Mouse (Mus musculus): ENCODE data around the gene Serpinb5. TPM values are rescaled to one million over a fixed set of nuclear protein-coding genes. Genes with fewer than 3 reads are reported as not detected.

The Serpinb5 gene
- total RNA-seq, 2 experiments from 2014 or later, result 0.07 TPM; not detected in 1

Other genes starting within 250 kb of the Serpinb5 start
- gene Bcl2, start 146.9 kb upstream of the Serpinb5 start, total RNA-seq (2021), result 1 to 10 TPM; 5.6 to 7.0 TPM
- gene Kdsr, start 101.4 kb upstream of the Serpinb5 start, total RNA-seq (2021), result 1 to 10 TPM; 6.2 to 9.0 TPM
- 10 to 100 TPM; 36.0 to 39.4 TPM for gene Vps4b, start 64.4 kb upstream of the Serpinb5 start, total RNA-seq (2021)
- gene Serpinb12, start 73.3 kb downstream of the Serpinb5 start, total RNA-seq (2021), result not detected
- not detected for gene Serpinb13, start 119.8 kb downstream of the Serpinb5 start, total RNA-seq (2021)
- gene Serpinb3a, start 191.1 kb downstream of the Serpinb5 start, total RNA-seq (2021), result not detected
- gene Serpinb3d, start 222.3 kb downstream of the Serpinb5 start, total RNA-seq (2021), result not detected